Mouse (Mus musculus) midbrain, embryonic 14.5 days (tissue): ENCODE results near the gene Plscr3. TPM values are rescaled to one million over a fixed set of nuclear protein-coding genes. Genes with fewer than 3 reads are reported as not detected.

ENCODE experiments used
- ATAC-seq: fragments of 200-750 bp; cut with Nextera tagmentation; 2 replicates; pipeline ENCODE4 v1.8.0; 2017; ENCODE audit warnings: moderate number of reproducible peaks, moderate library complexity; ENCODE audit not compliant: low FRiP score, low TSS enrichment
- DNase-seq: peaks from one replicate; pipeline ENCODE4 v3.0.0-alpha.2; 2015
- H3K27ac ChIP-seq: fragments of 300-500 bp; sonication (generic); replicated peaks from 2 replicates; pipeline ENCODE4 v1.5.1; 2014; ENCODE audit warnings: mild to moderate bottlenecking, low read depth, low read length, moderate library complexity
- H3K27me3 ChIP-seq: fragments of 300-500 bp; sonication (generic); 2 replicates; pipeline ENCODE4 v1.6.1; 2014; ENCODE audit warnings: low read length, control low read depth, mixed read lengths; ENCODE audit not compliant: control insufficient read depth, insufficient read depth
- H3K36me3 ChIP-seq: fragments of 300-500 bp; sonication (generic); 2 replicates; pipeline ENCODE4 v1.6.1; 2014; ENCODE audit warnings: low read length, control low read depth; ENCODE audit not compliant: control insufficient read depth, insufficient read depth
- H3K4me1 ChIP-seq: fragments of 300-500 bp; sonication (generic); 2 replicates; pipeline ENCODE4 v1.6.1; 2014; ENCODE audit warnings: mild to moderate bottlenecking, antibody characterized with exemption, low read length, control low read depth; ENCODE audit not compliant: control insufficient read depth, insufficient read depth
- H3K4me2 ChIP-seq: fragments of 300-500 bp; sonication (generic); 2 replicates; pipeline ENCODE4 v1.6.1; 2014; ENCODE audit warnings: mild to moderate bottlenecking, low read length, moderate library complexity
- H3K4me3 ChIP-seq: fragments of 300-500 bp; sonication (generic); replicated peaks from 2 replicates; pipeline ENCODE4 v1.5.1; 2014; ENCODE audit warnings: low read depth, low read length
- H3K9ac ChIP-seq: fragments of 300-500 bp; sonication (generic); replicated peaks from 2 replicates; pipeline ENCODE4 v1.6.1; 2014; ENCODE audit warnings: mild to moderate bottlenecking, low read length, moderate library complexity
- H3K9me3 ChIP-seq: fragments of 300-500 bp; sonication (generic); 2 replicates; pipeline ENCODE4 v1.6.1; 2016; ENCODE audit warnings: low read length, control low read depth, mixed read lengths; ENCODE audit not compliant: control insufficient read depth
- WGBS: fragments of 180-500 bp; shearing (Covaris S2); extraction: QIAGEN DNeasy Blood & Tissue Kit; methylation state at CpG from one replicate; pipeline ENCODE4 v1.1.7; 2014; 5-methylcytosine and 5-hydroxymethylcytosine counted together
- polyA plus RNA-seq: library from polyadenylated mRNA; unstranded; fragments of >200 nt; fragmentation: Nextera tagmentation; extraction: Ambion mirVana; gene quantifications from 2 replicates; pipeline ENCODE4 v1.2.1, GENCODE M21; 2014

Gene Plscr3
- polyA plus RNA-seq, 1 experiment from 2014 or later, result 51.9 TPM

GRCm38 (mm10) chr11:69867335-69867734 lies 21.2 kb downstream of the Plscr3 start:
- no peak overlapping the region for H3K4me2 ChIP-seq
- no peak overlapping the region for H3K27ac ChIP-seq
- DNase-seq (no peak), ATAC-seq (no peak)
- no peaks in the 10 kb centered on the region for H3K27me3 ChIP-seq
- 71% methylated on average over 9 of the region's 9 CpGs for WGBS
- H3K9me3 ChIP-seq, result no peaks in the 10 kb centered on the region
- H3K4me3 ChIP-seq, result no peak overlapping the region
- no peak overlapping the region for H3K9ac ChIP-seq
- H3K4me1 ChIP-seq, result no peaks in the 10 kb centered on the region
- no peaks in the 10 kb centered on the region for H3K36me3 ChIP-seq

GRCm38 (mm10) chr11:69870289-69871069 lies 24.3 kb downstream of the Plscr3 start:
- Histone ChIP-seq H3K4me2 (no peak overlapping the region), H3K4me1 (no peaks in the 10 kb centered on the region), H3K36me3 (no peaks in the 10 kb centered on the region), H3K4me3 (no peak overlapping the region), H3K9me3 (no peaks in the 10 kb centered on the region), H3K27me3 (no peaks in the 10 kb centered on the region), H3K9ac (no peak overlapping the region), H3K27ac (no peak overlapping the region)
- ATAC-seq (no peak), DNase-seq (no peak)
- WGBS, result 96% methylated on average over 2 of the region's 2 CpGs

- H3K4me1 ChIP-seq, result no peaks in the 10 kb centered on the region
- no peak overlapping the region for H3K4me2 ChIP-seq
- no peak overlapping the region for H3K4me3 ChIP-seq
- no peak overlapping the region for H3K27ac ChIP-seq
- H3K36me3 ChIP-seq, result no peaks in the 10 kb centered on the region
- DNase-seq, result no peak
- H3K27me3 ChIP-seq, result no peaks in the 10 kb centered on the region
- no peaks in the 10 kb centered on the region for H3K9me3 ChIP-seq
- no peak for ATAC-seq
- no peak overlapping the region for H3K9ac ChIP-seq
- WGBS, result 85% methylated on average over 7 of the region's 7 CpGs
Observed at GRCm38 (mm10) chr11:69871822-69872221, 25.6 kb downstream of the Plscr3 start.

- 82% methylated on average over 4 of the region's 4 CpGs for WGBS
- H3K4me2 ChIP-seq, result no peak overlapping the region
- H3K27ac ChIP-seq, result no peak overlapping the region
- H3K9me3 ChIP-seq, result no peaks in the 10 kb centered on the region
- H3K4me1 ChIP-seq, result no peaks in the 10 kb centered on the region
- no peak for ATAC-seq
- no peak for DNase-seq
- H3K27me3 ChIP-seq, result no peaks in the 10 kb centered on the region
- no peak overlapping the region for H3K4me3 ChIP-seq
- no peaks in the 10 kb centered on the region for H3K36me3 ChIP-seq
- no peak overlapping the region for H3K9ac ChIP-seq
Observed at GRCm38 (mm10) chr11:69872451-69872850, 26.3 kb downstream of the Plscr3 start.

- no peak overlapping the region for H3K4me3 ChIP-seq
- H3K9me3 ChIP-seq, result no peaks in the 10 kb centered on the region
- H3K4me2 ChIP-seq, result no peak overlapping the region
- H3K4me1 ChIP-seq, result peaks cover 8% of the 10 kb centered on the region
- no peak overlapping the region for H3K9ac ChIP-seq
- no peaks in the 10 kb centered on the region for H3K36me3 ChIP-seq
- no peak overlapping the region for H3K27ac ChIP-seq
- peaks cover 6% of the 10 kb centered on the region; the same call in 1 of the 2 replicates for H3K27me3 ChIP-seq
- ATAC-seq, result no peak
- 81% methylated on average over 7 of the region's 7 CpGs for WGBS
- DNase-seq, result no peak
Observed at GRCm38 (mm10) chr11:69876186-69876585, 30.0 kb downstream of the Plscr3 start.

GRCm38 (mm10) chr11:69876867-69877266 lies 30.7 kb downstream of the Plscr3 start:
- Histone ChIP-seq H3K4me2 (peak overlapping the region; percentile 33), H3K27ac (no peak overlapping the region), H3K9ac (no peak overlapping the region), H3K4me1 (peaks cover 14% of the 10 kb centered on the region), H3K27me3 (peaks cover 9% of the 10 kb centered on the region; the same call in 1 of the 2 replicates), H3K9me3 (no peaks in the 10 kb centered on the region), H3K36me3 (no peaks in the 10 kb centered on the region), H3K4me3 (no peak overlapping the region)
- WGBS, result 1% methylated on average over 12 of the region's 12 CpGs
- ATAC-seq, result no peak
- peak; percentile 85 for DNase-seq

GRCm38 (mm10) chr11:69877878-69878277 lies 31.7 kb downstream of the Plscr3 start, which contains the start of gene Tmem95:
Gene Tmem95 (minus strand): TSS chr11:69878018.
- no peaks in the 10 kb centered on the region for H3K36me3 ChIP-seq
- WGBS, result 90% methylated on average over 11 of the region's 11 CpGs
- no peak within 1 kb of the TSS for H3K4me3 ChIP-seq

DNA sequence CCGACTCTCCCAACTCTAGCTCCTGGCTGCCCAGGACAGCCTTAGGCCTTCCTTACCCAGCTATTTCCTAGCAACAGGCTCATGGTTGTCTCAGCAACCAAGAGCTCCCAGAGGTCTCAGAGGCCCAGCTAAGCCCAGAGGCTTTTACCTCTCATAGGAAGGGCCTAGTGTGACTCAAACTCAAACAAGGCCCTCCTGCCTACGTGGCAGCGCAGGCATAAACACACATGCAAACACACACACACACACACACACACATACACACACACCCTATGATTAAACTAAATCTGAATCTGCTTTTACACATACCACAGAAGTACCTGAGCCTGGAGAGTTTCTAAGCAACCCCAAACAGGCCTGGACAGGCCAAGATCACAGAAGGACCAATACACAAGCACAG lies 32.2 kb downstream of the Plscr3 start:
- H3K27ac ChIP-seq, result no peak overlapping the region
- no peak overlapping the region for H3K4me3 ChIP-seq
- no peak overlapping the region for H3K4me2 ChIP-seq
- no peaks in the 10 kb centered on the region for H3K9me3 ChIP-seq
- ATAC-seq, result no peak
- no peak for DNase-seq
- no peaks in the 10 kb centered on the region for H3K36me3 ChIP-seq
- H3K4me1 ChIP-seq, result peaks cover 14% of the 10 kb centered on the region
- H3K9ac ChIP-seq, result no peak overlapping the region
- peaks cover 17% of the 10 kb centered on the region; the same call in 1 of the 2 replicates for H3K27me3 ChIP-seq
- WGBS, result 63% methylated on average over 3 of the region's 3 CpGs

More at GRCm38 (mm10) chr11:69877878-69878277, 31.7 kb downstream of the Plscr3 start, which contains the start of gene Tmem95:
- no peak within 1 kb of the TSS for H3K27ac ChIP-seq
- DNase-seq (no peak), ATAC-seq (no peak)
- H3K4me2 ChIP-seq, result peak within 1 kb of the TSS; percentile 33
- H3K27me3 ChIP-seq, result peaks cover 17% of the 10 kb centered on the region; the same call in 1 of the 2 replicates
- H3K9me3 ChIP-seq, result no peaks in the 10 kb centered on the region
- H3K4me1 ChIP-seq, result peaks cover 14% of the 10 kb centered on the region
- H3K9ac ChIP-seq, result no peak within 1 kb of the TSS

GRCm38 (mm10) chr11:69878952-69879351 lies 32.8 kb downstream of the Plscr3 start:
- Histone ChIP-seq H3K27me3 (peaks cover 17% of the 10 kb centered on the region; the same call in 1 of the 2 replicates), H3K9ac (no peak overlapping the region), H3K4me1 (peaks cover 14% of the 10 kb centered on the region), H3K4me2 (no peak overlapping the region), H3K4me3 (no peak overlapping the region), H3K36me3 (no peaks in the 10 kb centered on the region), H3K9me3 (no peaks in the 10 kb centered on the region), H3K27ac (no peak overlapping the region)
- ATAC-seq (no peak), DNase-seq (no peak)
- WGBS, result 93% methylated on average over 6 of the region's 6 CpGs
